Mouse (Mus musculus): ENCODE measurements around the gene 4931428L18Rik. TPM values are rescaled to one million over a fixed set of nuclear protein-coding genes. Genes with fewer than 3 reads are reported as not detected.

The 4931428L18Rik gene
- total RNA-seq (2021): not detected
- long read RNA-seq, experiment 1, partial matches to known transcripts: 0 of 1 reads
- long read RNA-seq, experiment 1, other reads (novel, unspliced or antisense): 1 of 1 reads
- long read RNA-seq, experiment 2: 0 reads

DNA sequence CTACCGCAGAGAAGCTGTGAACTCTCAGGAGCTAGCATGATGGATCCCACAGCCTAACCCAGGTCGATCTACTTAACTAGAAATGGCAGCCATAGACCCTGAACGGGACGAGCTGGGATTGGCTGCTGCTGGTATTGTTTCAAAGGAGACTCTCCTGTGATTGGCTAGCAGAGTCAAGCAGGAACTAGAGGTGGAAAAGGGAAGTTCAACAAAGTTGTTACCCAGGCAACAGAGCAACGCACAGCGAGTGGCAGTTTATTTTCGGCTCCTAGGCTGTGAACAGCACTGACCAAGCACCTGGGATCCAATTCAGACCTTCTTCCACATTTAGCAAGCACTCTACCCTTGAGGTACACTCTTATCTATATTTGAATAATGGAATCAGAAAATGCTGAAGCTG, at the start of gene 4931428L18Rik, which contains the start of gene Pih1d3:
Gene 4931428L18Rik, minus strand, starts transcription at position 121 of the 400 bp plus-strand sequence.
Gene Pih1d3, plus strand, starts transcription at position 275 of the 400 bp plus-strand sequence.
- intact Hi-C loops (cut with DNase I; ENCODE audit: low total_unique reads): no loop called here
- DNase-seq: no peak

DNA sequence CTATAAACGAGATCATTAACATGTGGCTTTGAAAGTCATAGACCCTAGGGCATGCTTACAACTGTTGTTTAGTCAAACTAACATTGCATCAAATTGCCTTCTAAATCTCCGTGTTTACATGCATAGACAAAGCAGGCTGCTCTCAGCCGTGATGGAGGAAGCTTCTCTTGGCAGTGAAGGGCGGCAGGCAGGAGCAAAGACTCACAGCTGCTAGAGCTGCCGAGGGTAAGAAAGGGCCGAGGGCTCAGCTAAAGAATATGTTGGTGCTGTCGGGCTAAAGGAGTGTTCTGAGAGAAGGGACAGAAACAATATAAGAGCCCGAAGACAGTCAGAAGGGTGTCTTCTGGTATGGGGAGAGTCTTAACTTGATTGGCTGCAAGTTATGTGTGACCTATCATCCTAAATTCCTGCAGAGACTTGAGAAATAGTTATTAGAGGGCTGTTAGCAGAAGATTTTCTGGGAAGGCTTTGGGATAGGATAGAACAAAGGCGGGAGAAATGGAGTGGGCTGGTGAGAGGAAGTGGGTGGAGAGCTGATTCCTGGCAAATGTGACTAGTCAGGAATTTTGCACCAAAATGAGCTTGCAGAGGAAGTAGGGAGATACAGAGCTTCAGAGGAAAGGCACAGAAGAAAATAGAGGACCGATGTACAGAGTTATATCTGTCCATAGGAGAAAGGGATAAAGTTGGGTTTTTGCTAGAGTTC, 37.9 kb upstream of the 4931428L18Rik start:
- intact Hi-C loops (cut with DNase I; ENCODE audit: low total_unique reads): no loop called here
- DNase-seq: no peak

DNA sequence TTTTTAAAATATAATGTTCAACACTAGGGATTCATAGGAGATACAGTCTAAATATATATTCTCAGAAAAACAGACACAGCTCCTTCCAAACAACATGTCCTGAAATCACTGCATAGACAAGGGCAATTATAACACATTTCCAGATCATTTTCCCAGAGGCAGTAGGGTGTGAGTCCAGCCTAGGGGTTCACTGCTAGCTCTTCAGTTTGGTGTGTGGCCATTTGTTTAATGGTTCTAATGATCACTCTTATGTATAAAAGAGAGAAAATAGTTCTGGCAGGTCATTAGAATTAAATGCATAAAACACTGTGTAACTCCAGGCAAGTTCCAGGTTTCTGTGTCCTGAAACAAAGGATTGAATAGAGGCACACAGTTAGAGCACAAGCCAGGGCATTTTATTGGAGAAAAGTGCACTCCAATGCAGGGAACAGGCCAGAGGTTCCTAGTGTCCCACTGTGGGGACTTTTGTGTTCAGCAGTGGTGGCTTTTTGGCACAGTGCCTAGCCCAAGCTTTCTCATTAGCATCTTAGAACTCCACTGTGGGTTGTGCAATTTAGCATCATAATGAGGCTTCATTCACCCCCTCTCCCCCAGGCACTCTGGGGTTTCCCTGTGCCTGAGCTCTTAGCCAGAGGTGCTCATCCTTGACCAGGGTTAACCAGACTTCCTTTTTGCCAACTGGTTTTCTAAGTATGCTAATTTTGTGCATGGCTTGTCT, 11.0 kb upstream of the 4931428L18Rik start:
- intact Hi-C loops (cut with DNase I; ENCODE audit: low total_unique reads): no loop called here

DNA sequence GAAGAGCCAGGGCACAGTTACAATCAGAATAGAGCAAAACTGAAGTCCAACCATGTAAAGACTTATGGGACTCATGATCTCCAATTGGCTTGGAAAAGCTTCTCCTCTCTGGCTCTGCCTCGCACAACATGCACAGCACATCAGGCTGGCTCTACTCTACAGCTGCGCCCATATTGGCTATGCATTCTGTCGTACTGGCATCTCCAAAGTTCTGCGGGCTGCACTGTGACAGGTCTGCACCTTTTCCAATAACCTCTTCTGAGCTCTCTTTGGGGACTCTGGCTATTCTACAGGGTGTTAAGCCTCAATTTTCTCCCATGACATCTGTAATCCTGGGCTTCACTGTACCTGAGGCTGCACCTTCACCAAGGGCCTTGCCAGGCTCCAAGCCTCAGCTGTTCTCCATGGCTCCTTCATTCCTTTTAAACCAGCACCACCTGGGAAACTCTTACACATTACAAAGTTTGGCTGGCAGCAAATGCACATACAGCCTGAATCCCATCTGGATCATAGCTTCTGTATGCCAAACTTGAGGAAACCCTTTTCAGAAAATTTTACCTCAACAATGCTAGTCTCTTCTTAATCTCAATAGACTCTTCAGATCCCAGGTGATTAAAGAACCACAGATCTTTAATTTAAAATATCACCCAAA, 1.8 kb downstream of the 4931428L18Rik start:
- intact Hi-C loops (cut with DNase I; ENCODE audit: low total_unique reads): no loop called here
- no peak for DNase-seq

More for the DNA sequence above, 11.0 kb upstream of the 4931428L18Rik start:
- DNase-seq: no peak

DNA sequence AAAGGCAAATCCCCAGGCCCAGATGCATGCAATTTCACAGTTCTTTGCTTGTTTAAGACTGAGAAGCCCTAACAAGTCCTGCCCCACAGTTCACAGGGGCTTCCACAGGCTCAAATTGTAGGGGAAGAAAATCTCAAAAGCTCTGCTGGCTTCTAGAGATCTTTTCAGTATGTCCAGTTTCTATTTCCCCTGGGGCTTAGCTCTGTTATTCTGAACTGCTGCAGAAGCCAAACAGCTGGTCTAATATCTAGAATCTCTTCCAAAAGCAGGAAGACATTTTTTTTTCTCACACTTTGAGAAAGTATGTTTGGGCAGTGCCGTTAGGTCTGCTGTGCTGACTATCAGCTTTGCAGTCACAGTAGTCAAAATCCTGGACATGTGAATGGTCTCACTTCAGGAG, 7.7 kb downstream of the 4931428L18Rik start:
- no peak for DNase-seq
- intact Hi-C loops (cut with DNase I; ENCODE audit: low total_unique reads): no loop called here

DNA sequence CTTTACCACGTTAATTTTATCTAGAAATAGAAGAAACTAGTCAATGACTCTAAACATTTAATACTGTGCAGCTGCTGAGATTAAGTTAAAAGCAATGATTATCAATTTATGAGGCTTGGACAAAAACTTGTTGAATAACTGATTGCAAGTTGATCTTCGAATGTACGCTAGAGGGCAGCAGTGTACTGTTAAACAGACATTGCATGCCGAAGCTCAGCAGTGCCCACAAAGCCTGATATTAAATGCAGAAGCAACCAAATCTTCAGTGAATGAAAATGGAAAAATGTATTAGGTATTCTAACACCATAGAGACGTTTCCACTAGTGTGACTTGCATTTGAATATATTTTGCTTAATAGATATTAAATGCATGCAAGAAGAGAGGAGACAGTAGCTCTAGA, 12.3 kb downstream of the 4931428L18Rik start:
- intact Hi-C loops (cut with DNase I; ENCODE audit: low total_unique reads): no loop called here
- peak; percentile 15 for DNase-seq

DNA sequence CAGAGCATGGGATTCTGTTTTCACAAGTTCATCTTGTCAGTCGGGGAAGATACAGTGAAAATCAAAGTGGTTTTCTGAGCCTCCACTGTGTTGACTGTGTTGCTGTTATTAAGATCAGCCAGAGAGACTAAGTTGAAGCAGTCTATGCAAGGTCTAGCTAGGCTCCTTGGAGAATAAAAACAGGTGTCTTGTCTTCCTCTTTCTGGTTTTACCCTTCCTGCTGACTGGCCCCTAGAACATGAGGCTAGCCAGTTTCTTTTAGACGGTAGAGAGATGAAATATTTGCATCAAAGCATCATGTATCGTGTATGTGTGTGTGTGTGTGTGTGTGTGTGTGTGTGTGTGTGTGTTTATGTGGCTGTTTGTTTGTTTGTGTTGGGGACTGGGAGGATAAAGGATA, 16.7 kb downstream of the 4931428L18Rik start:
- no peak for DNase-seq
- intact Hi-C loops (cut with DNase I; ENCODE audit: low total_unique reads): no loop called here

DNA sequence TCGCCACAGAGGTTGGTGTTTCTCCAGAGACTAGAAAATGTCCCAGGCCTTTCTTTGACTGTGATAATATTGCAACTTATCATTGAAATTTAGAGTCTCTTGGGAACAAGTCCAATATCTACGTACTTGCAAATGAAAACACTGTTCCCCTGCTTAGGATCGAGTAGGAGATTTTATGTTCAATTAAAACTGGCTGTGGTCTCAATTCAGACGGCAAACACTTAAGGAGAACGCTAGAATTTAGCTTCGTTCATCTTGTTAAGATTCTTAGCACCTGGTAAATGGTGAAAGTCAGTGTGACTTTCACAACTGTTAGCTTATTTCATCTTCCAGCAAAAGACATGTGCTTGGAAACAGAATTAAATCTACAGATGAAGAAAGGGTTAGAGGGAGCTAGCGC, 17.1 kb downstream of the 4931428L18Rik start:
- intact Hi-C loops (cut with DNase I; ENCODE audit: low total_unique reads): no loop called here
- DNase-seq: no peak

DNA sequence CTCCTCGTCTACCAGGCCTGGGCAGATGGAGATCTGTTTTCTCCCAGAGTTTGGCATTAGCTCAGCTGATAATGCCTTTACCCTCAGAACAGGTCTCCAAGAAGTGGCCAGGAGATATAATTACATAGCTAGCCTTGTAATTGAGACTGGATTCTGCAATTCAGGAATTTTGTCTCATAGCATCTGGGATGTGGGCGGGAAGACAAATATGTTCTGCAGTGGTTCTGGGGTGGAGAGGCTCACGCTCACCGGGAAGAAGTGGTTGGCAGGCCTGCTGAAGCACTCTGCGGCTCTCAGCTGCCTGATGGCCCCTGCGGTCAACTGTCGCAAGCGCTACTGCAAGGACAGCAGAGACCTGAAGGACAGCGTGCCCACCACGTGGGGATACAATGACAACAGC, 18.7 kb downstream of the 4931428L18Rik start:
- no peak for DNase-seq
- intact Hi-C loops (cut with DNase I; ENCODE audit: low total_unique reads): no loop called here

DNA sequence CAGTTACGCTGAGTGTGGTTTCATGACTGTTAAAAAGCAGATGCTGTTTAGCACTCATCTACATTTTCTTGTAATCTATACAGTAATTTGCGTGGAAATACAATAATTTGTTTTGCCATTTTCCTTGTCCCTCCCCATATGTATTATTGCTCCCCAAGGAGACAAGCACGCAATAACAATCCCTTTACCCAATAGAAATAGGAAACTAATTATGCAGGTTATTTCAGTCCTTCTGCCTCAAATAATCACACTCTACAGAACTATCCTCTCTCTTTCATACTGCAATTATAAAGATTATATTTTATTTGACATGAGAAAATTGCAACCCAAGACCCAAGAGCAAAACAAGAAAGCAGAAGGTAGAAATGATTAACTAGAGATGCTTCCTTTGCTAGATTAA, 25.5 kb downstream of the 4931428L18Rik start:
- intact Hi-C loops (cut with DNase I; ENCODE audit: low total_unique reads): no loop called here

DNA sequence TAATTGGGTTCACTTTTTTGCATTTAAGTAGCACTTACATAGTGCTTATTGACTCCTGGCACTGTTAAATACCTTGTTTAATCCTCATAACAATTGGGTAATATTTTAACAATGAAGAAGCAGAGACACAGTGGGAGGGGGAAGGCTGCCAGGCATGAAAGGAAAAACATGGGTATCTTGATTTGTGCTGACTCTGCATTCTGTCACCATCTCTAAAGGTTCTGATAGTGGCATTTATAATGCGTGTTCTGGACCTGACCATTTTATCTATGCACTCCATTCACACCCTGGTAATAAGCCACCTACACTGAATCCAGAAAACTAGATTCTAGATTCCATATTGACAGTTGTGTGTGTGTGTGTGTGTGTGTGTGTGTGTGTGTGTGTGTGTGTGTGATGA, 26.9 kb downstream of the 4931428L18Rik start:
- no peak for DNase-seq
- intact Hi-C loops (cut with DNase I; ENCODE audit: low total_unique reads): no loop called here

More for the DNA sequence above, 25.5 kb downstream of the 4931428L18Rik start:
- DNase-seq: no peak

DNA sequence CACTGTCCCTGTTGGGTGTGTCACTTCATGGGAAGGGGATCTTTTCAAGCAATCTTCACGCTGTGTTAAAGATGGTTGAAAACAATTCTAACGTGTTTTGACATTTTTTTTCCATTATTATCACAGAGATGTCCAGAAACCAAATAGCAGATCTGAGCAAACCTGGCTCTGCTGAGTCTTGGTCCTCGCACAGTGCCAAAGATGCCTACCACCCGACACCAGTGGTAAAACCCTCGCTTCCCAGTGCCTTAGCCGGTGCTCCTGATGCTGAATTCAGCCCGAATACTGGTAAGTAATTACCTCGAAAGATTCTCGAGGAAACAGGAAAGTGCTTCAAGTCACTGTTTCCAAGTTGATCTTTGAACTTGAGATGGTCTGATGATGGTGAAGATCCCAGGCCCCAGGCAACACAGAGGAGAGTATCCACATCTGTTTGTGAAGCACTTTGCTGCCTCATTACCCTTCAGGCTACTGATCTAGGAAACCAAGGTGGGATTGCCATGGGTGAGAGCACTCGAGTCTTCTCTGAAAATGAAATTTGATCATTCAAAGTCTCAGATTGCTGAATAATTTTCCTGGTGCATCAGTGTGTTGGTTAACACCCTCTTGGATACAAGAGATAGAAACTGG, 32.1 kb downstream of the 4931428L18Rik start:
- intact Hi-C loops (cut with DNase I; ENCODE audit: low total_unique reads): no loop called here
- DNase-seq: no peak

DNA sequence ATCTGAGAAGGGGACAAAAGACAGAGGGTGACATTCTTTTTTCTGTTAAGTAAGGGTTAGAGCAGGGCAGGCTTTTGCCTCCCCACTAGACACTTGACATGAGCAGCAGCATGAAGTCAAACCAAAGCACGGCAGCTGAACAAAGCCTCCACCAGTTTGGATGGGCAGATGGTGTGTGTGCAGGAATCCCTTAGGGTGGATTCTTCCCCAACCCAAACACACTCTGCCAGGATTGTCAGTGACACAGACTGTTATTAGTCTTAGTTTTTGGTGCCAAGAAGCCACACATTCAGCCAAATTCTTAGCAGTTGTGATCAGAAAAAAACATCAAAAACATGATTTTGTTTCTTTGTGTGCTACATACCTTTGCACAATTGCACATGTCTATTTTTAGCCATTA, 44.2 kb downstream of the 4931428L18Rik start:
- no peak for DNase-seq
- intact Hi-C loops (cut with DNase I; ENCODE audit: low total_unique reads): no loop called here

DNA sequence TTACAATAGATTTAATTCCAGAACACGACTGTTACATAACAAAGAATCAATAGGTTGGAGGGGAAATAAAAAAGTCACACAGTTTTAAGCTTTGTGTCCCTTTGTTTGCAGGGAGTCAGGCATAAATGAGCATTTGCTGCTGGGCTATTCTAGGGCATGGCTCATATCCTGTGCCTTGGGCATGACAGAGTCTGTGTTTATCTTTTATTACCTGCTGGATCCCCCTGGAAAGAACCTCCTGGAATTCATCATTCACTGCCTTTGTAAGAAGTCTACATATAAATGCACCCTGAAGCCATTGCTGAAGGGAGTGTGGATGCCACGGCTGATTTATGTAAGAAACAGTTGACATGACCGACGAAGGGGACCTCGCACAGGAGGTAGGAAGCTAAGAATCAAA, 46.4 kb downstream of the 4931428L18Rik start, which contains the start of gene Lgsn:
Gene Lgsn, plus strand, starts transcription at position 301 of the 400 bp plus-strand sequence.
- intact Hi-C loops (cut with DNase I; ENCODE audit: low total_unique reads): no loop called here

DNA sequence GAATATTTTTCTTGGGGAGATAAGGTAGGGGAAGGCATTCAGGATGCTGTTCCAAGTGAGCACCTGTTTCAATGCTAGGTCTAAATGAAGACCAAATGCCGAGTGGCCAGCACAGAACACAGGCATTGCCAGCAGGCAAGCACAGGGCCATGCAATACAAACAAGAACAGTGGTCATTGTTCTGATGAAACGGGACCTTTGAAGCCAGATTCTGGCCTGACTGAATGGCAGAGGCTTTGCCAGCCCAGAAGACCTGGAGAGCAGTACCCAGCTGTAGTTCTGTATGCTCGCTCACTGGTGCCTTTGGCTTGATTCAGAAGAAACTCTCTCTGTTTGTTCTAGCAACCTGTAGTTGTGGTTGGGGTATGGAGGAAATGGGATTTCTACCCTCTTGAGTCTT, 47.1 kb downstream of the 4931428L18Rik start:
- intact Hi-C loops (cut with DNase I; ENCODE audit: low total_unique reads): no loop called here
- DNase-seq: no peak

More for the DNA sequence above, 46.4 kb downstream of the 4931428L18Rik start, which contains the start of gene Lgsn:
- DNase-seq: no peak

DNA sequence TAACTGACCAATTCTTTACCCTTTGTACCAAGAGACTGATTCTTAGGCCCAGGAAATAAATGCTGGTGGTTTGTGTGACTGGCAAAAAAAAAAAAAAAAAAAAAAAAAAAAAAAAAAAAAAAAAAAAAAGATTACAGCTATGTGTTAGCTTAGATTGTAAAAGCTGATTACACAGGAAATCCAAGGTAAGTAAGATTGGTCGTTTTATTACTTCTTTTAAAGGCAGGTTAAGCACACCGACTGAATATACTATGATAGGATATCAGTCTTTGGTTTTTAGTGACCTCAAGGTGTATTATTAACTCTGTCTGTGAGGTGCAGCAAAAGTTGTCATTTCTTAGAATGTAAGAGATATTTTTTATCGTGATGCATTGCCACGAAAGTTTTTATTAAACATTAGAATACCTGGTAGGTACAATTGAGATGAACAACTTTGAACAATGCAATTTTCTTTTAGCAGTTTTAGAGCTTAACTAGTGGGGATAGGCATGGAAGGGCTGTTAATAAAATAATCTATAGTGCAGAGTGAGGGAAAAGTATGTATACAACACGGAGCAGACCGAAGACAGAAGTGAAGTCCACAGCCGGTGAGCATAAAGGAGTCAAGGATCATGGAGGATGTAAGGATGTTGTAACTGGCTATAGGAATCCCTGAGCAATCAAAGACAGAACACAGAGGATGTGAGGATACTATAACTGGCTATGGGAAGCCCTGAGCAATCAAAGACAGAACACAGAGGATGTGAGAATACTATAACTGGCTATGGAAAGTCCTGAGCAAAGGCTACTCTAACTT, 57.0 kb downstream of the 4931428L18Rik start:
- intact Hi-C loops (cut with DNase I; ENCODE audit: low total_unique reads): no loop called here
- DNase-seq: no peak

DNA sequence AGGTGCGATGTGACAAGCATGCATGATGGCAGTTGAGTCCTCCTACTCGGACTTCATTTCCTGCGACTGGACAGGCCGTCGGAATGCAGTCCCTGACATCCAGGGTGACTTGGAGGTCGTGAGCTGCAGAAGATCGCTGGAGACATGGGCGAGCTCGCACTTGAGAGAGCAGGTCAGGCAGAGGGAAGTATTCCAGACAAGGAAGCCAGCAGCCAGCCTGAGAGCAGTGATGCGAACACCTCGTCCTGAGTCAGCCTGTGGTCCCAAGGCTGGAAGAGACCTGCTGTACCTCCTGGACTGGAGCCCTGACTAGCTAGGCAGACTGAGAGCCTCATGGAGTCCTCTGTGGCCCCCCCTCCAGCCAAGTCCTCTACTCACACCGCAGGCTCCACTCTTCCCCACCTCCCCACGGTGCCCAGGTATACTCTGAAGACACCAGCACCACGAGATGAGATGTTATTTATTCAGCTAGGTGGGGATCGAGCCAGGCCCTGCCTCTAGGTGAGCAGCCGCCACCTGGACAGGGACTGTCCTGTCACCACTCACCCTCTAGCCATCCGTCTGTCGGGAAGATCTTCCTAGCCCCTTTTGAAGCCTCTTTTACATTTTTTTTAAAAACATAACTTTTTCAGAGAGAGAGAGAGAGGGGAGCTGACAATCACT, 57.8 kb downstream of the 4931428L18Rik start:
- DNase-seq: no peak
- intact Hi-C loops (cut with DNase I; ENCODE audit: low total_unique reads): no loop called here

DNA sequence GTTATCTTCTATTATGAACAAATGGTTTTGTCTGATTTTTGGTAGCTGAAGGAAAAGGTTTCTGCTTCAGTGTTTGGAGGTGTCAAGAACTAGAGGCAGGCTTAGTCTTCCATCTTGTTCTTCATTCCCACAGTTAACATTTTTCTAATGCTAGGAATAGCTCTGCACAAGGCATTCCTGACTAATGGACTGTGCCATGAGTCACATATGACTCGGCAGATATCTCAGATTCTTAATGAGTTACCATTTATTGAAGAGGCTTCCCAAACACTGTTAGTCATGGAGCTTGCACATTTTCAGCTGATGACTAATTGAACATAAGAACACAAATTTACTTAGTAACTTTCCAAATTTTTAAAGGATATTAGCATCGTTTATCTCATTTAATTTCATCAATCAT, 65.6 kb downstream of the 4931428L18Rik start:
- no peak for DNase-seq
- intact Hi-C loops (cut with DNase I; ENCODE audit: low total_unique reads): loop anchor here (10.0 kb wide), 1 partner anchor 232 kb away; no protein-coding TSS in a partner anchor

All from gastrocnemius, postnatal 14 days (tissue).